Comparison of ENCODE assay signal across 23 mouse cellular contexts in the genomic region with DNA sequence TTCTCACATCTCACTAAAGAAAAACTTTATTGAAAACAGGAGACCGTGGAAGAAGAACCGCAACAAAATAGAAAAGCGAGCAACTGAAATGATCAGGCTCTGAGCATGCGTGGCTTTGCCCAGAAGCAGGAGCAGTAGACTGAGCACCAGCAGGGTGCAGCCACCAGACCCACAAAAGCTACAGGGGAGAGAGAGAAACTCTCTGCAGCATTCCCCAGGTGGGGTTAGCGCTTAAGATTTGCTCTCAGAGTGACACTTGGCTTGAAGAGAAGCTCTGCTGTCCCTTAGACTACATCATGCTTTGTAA.
DNase-seq lines count a peak whose midpoint lies in the region; ATAC-seq lines count a peak whose summit lies in the region.
"Had no signal": no experiment of that assay in that cellular context is flagged by ENCODE, and none has a peak within 500 bp of the region (broad histone marks: within the 10 kb centered on the region; RNA-seq: fewer than 3 reads in every experiment).

No protein-coding gene starts in this region.

- no peaks in the 10 kb centered on the region for H3K36me3 ChIP-seq in forebrain, embryonic 10.5 days (replicated peaks)
- H3K36me3 ChIP-seq in forebrain, embryonic 16.5 days (ENCODE audit: control insufficient read depth, insufficient read depth), result no peaks in the 10 kb centered on the region
- H3K36me3 ChIP-seq in embryonic facial prominence, embryonic 10.5 days (replicated peaks), result no peaks in the 10 kb centered on the region
- no peaks in the 10 kb centered on the region for H3K36me3 ChIP-seq in forebrain, embryonic 14.5 days (ENCODE audit: control insufficient read depth, insufficient read depth, low read length)
- H3K36me3 ChIP-seq: embryonic facial prominence, embryonic 13.5 days; hindbrain, embryonic 12.5 days; hindbrain, embryonic 15.5 days had no signal

- peaks cover 29% of the 10 kb centered on the region for H3K4me1 ChIP-seq in forebrain, embryonic 10.5 days
- 0 out of 2 replicates have a peak, but pooled peaks cover 5% of the 10 kb centered on the region for H3K4me1 ChIP-seq in forebrain, embryonic 16.5 days (replicated peaks; ENCODE audit: control insufficient read depth, insufficient read depth, low read length)
- peaks cover 34% of the 10 kb centered on the region for H3K4me1 ChIP-seq in embryonic facial prominence, embryonic 10.5 days
- peaks cover 13% of the 10 kb centered on the region for H3K4me1 ChIP-seq in forebrain, embryonic 14.5 days (ENCODE audit: control insufficient read depth, insufficient read depth, low read length)
- H3K4me1 ChIP-seq: hindbrain, embryonic 12.5 days; hindbrain, embryonic 15.5 days had no signal

- H3K27me3 ChIP-seq in forebrain, embryonic 10.5 days (ENCODE audit: poor library complexity, severe bottlenecking), result peaks cover 7% of the 10 kb centered on the region; the same call in 1 of the 2 replicates
- no peaks in the 10 kb centered on the region for H3K27me3 ChIP-seq in forebrain, embryonic 16.5 days (replicated peaks; ENCODE audit: control insufficient read depth, insufficient read depth, low read length)
- no peaks in the 10 kb centered on the region for H3K27me3 ChIP-seq in embryonic facial prominence, embryonic 10.5 days (replicated peaks; ENCODE audit: low read depth, poor library complexity, severe bottlenecking)
- no peaks in the 10 kb centered on the region for H3K27me3 ChIP-seq in forebrain, embryonic 14.5 days (replicated peaks; ENCODE audit: control insufficient read depth, insufficient read depth, low read length)
- H3K27me3 ChIP-seq: embryonic facial prominence, embryonic 13.5 days; hindbrain, embryonic 12.5 days; hindbrain, embryonic 15.5 days had no signal

- no peak overlapping the region for H3K4me2 ChIP-seq in forebrain, embryonic 16.5 days (ENCODE audit: low read length)
- no peak overlapping the region for H3K4me2 ChIP-seq in forebrain, embryonic 14.5 days (ENCODE audit: low read length)
- H3K4me2 ChIP-seq: embryonic facial prominence, embryonic 13.5 days; heart, embryonic 11.5 days; hindbrain, embryonic 12.5 days; hindbrain, embryonic 15.5 days had no signal

- WGBS in forebrain, embryonic 10.5 days, result 44% methylated on average over 5 of the region's 5 CpGs
- WGBS in forebrain, embryonic 16.5 days, result 11% methylated on average over 5 of the region's 5 CpGs
- 66% methylated on average over 5 of the region's 5 CpGs for WGBS in embryonic facial prominence, embryonic 10.5 days
- WGBS in forebrain, embryonic 14.5 days, result 7% methylated on average over 5 of the region's 5 CpGs

- no peak for ATAC-seq in forebrain, embryonic 16.5 days
- ATAC-seq in forebrain, embryonic 14.5 days, result peak; percentile 55; the same call in 1 of the 2 replicates
- ATAC-seq: activated CD4-positive, CD25-positive, alpha-beta regulatory T cell, adult 4 months; intestine, postnatal 0 days had no signal

- H3K9me3 ChIP-seq in forebrain, embryonic 10.5 days, result no peaks in the 10 kb centered on the region
- no peaks in the 10 kb centered on the region for H3K9me3 ChIP-seq in forebrain, embryonic 16.5 days (ENCODE audit: control insufficient read depth, low read length)
- 0 out of 2 replicates have a peak, but pooled peaks cover 5% of the 10 kb centered on the region for H3K9me3 ChIP-seq in embryonic facial prominence, embryonic 10.5 days
- no peaks in the 10 kb centered on the region for H3K9me3 ChIP-seq in forebrain, embryonic 14.5 days (replicated peaks; ENCODE audit: control insufficient read depth, low read length)
- H3K9me3 ChIP-seq: embryonic facial prominence, embryonic 13.5 days; hindbrain, embryonic 15.5 days had no signal

- peak overlapping the region; percentile 77 for H3K27ac ChIP-seq in forebrain, embryonic 10.5 days
- no peak overlapping the region for H3K27ac ChIP-seq in forebrain, embryonic 16.5 days (ENCODE audit: low read length)
- peak overlapping the region; percentile 57; the same call in 1 of the 2 replicates for H3K27ac ChIP-seq in embryonic facial prominence, embryonic 10.5 days (replicated peaks)
- no peak overlapping the region for H3K27ac ChIP-seq in forebrain, embryonic 14.5 days (ENCODE audit: low read depth, low read length)
- H3K27ac ChIP-seq: embryonic facial prominence, embryonic 13.5 days; hindbrain, embryonic 12.5 days; hindbrain, embryonic 15.5 days had no signal

- no peak overlapping the region for H3K9ac ChIP-seq in forebrain, embryonic 16.5 days (replicated peaks; ENCODE audit: low read depth, low read length)
- no peak overlapping the region for H3K9ac ChIP-seq in forebrain, embryonic 14.5 days (ENCODE audit: low read length)
- H3K9ac ChIP-seq: embryonic facial prominence, embryonic 13.5 days; hindbrain, embryonic 12.5 days; hindbrain, embryonic 15.5 days had no signal

- no peak overlapping the region for H3K4me3 ChIP-seq in forebrain, embryonic 10.5 days
- H3K4me3 ChIP-seq in forebrain, embryonic 16.5 days (replicated peaks; ENCODE audit: low read length), result no peak overlapping the region
- H3K4me3 ChIP-seq in embryonic facial prominence, embryonic 10.5 days, result no peak overlapping the region
- H3K4me3 ChIP-seq in forebrain, embryonic 14.5 days (ENCODE audit: low read depth, low read length), result no peak overlapping the region
- H3K4me3 ChIP-seq: embryonic facial prominence, embryonic 13.5 days; hindbrain, embryonic 12.5 days; hindbrain, embryonic 15.5 days had no signal

- intact Hi-C loops in left cerebral cortex, postnatal 36 days (cut with DNase I), result no loop called here

- peak; percentile 32 for DNase-seq in forebrain, embryonic 10.5 days (ENCODE audit: extremely low spot score, low spot score)
- DNase-seq in A20 (ENCODE audit: low read depth, low spot score), result peak; percentile 21
- DNase-seq in embryonic facial prominence, embryonic 10.5 days (ENCODE audit: low spot score), result no peak
- DNase-seq in forebrain, embryonic 14.5 days (ENCODE audit: low spot score), result peak; percentile 46
- no peak for DNase-seq in layer of hippocampus, postnatal 14 days (ENCODE audit: low spot score in 2 of 2)
- no peak for DNase-seq in left cerebral cortex, postnatal 36 days (ENCODE audit: low spot score in 2 of 2)
- DNase-seq in layer of hippocampus, adult 18-20 months (ENCODE audit: low spot score in 2 of 2), result no peak
- DNase-seq: adrenal gland, adult 8-10 months; adrenal gland, postnatal 25 days; B cell, adult 2 months; cerebellum, adult 11 months; cerebellum, adult 2 months; cerebellum, adult 9-11 months; cerebellum, postnatal 25 days; gastrocnemius, postnatal 10 days; heart, adult 11 months had no signal

Comparison
In these comparisons a context has a peak if more than half of its experiments do, and no peak if none do; other contexts are left out.
1. H3K27ac ChIP-seq: peak in forebrain, embryonic 10.5 days (single experiment) and embryonic facial prominence, embryonic 10.5 days (single experiment); none in forebrain, embryonic 16.5 days (single experiment) and forebrain, embryonic 14.5 days (single experiment).
2. DNase-seq: peak in forebrain, embryonic 10.5 days (single experiment), A20 (single experiment) and forebrain, embryonic 14.5 days (single experiment); none in embryonic facial prominence, embryonic 10.5 days (single experiment), layer of hippocampus, postnatal 14 days (0 of 2), left cerebral cortex, postnatal 36 days (0 of 2) and layer of hippocampus, adult 18-20 months (0 of 2).